Mouse (Mus musculus): ENCODE measurements at regions not wholly inside any gene's neighbourhood (a gene's known extent, or its start where the extent isn't known, plus 50 kb on each side); places are given as distances from the start of the nearest gene placed in this dataset.
"Not testable (repeated sequence)": the region's sequence is repeated elsewhere in the genome, so short reads cannot be mapped to it uniquely, and the experiment has no call there.

DNA sequence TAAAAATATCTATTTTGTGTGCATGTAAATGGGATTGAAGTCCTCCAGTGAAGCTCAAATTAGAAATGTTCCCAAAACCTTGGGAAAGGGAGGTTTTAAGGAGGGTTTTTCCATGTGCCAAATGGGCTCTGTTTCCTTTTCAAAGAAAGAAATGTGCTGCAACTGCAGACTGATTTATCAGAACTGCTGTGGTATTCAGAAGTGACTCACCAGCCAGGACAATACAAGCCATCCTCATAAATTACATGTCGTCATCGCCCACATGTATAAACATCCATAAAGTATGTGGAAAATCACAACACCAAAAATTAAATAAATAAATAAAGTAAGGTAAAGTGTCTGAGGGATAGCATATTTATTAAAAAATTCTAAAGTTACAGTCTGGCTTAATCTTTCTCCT is 202.7 kb upstream of the Flrt2 start:
- ChIA-PET CTCF (no interaction called here), POLR2A (no interaction called here)
- no peaks in the 10 kb centered on the region for H3K27me3 ChIP-seq
- ATAC-seq = no peak
- DNase-seq (ENCODE audit: low read depth, low spot score) = no peak
- in situ Hi-C loops (cut with MboI; ENCODE audit: low pct_unique_long_range_greater_than_20kb) = no loop called here
- no peak for TF ChIP-seq CTCF (IDR thresholded peaks at IDR 0.05)

DNA sequence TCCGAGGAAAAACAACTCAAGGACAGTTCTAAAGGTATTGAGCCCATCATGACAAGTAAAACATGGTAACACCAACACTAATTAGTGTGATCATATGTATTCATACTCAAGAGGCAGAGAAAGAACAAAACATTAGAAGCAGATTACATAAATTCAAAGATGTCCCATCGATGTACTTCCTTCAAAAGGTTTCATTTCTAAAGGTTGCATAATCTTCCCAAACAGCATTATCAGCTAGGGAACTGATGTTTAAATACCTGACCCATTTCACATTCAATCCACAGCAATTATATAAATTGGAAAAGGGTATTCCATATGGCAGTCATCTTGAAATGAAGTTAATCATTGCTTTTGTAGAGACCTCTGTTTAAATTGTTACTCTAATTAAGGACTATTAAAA is 202.2 kb upstream of the Flrt2 start:
- CTCF ChIA-PET = no interaction called here

DNA sequence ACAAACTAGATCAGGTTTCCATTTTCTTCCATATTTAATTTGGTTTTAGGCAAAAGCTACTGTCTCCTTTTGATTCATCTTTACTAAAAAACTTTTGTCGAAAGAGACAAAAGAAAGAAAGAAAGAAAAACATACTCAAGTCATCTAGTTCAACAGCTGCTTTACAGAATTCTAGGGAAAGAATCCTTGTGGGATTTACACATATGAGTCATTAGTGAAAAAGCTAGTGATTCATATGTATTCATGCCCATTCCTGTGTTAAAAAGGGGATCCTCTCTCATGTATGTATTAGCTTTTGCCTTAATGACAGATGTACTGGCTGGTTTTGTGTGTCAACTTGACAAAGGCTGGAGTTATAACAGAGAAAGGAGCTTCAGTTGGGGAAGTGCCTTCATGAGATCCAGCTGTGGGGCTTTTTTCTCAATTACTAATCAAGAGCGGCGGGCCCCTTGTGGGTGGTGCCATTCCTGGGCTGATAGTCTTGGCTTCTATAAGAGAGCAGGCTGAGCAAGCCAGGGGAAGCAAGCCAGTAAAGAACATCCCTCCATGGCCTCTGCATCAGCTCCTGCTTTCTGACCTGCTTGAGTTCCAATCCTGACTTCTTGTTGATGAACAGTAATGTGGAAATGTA is 200.1 kb upstream of the Flrt2 start:
- CTCF ChIA-PET = interaction anchor here (0.9 kb wide), 1 partner anchor 10 kb away, joined by 3 read pairs; no protein-coding TSS in a partner anchor
- POLR2A ChIA-PET; in situ Hi-C loops (cut with MboI; ENCODE audit: low pct_unique_long_range_greater_than_20kb): not testable (repeated sequence)

More for the DNA sequence above, 202.2 kb upstream of the Flrt2 start:
- TF ChIP-seq CTCF (IDR thresholded peaks at IDR 0.05) = no peak
- DNase-seq (ENCODE audit: low read depth, low spot score) (no peak), ATAC-seq (no peak)
- no peaks in the 10 kb centered on the region for H3K27me3 ChIP-seq
- in situ Hi-C loops (cut with MboI; ENCODE audit: low pct_unique_long_range_greater_than_20kb) = no loop called here
- POLR2A ChIA-PET = no interaction called here

DNA sequence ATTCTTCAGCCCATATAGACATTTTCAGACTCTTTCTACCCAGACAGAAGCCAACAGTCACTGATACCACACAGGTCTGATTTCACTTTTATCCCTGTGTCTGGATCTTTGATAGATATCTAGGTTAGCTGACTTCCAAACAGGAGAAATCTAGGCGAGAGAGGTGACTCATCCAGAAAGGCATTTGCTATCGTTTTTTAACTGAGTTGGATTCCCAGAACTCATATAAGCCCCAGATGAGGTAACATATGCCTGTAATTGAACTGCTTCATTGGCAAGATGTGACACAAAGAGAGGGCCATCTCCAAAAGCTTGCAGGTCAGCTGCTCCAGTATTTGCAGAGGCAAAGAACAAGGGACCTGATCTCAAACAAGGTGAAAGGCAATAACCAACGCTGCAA is 190.6 kb upstream of the Flrt2 start:
- ChIA-PET POLR2A (no interaction called here), CTCF (no interaction called here)
- in situ Hi-C loops (cut with MboI; ENCODE audit: low pct_unique_long_range_greater_than_20kb) = no loop called here
- DNase-seq (ENCODE audit: low read depth, low spot score) (no peak), ATAC-seq (peak; percentile 54)
- no peak for TF ChIP-seq CTCF (IDR thresholded peaks at IDR 0.05)
- H3K27me3 ChIP-seq = no peaks in the 10 kb centered on the region

More for the DNA sequence above, 200.1 kb upstream of the Flrt2 start:
- ATAC-seq = peak; percentile 54
- DNase-seq (ENCODE audit: low read depth, low spot score); H3K27me3 ChIP-seq: not testable (repeated sequence)

DNA sequence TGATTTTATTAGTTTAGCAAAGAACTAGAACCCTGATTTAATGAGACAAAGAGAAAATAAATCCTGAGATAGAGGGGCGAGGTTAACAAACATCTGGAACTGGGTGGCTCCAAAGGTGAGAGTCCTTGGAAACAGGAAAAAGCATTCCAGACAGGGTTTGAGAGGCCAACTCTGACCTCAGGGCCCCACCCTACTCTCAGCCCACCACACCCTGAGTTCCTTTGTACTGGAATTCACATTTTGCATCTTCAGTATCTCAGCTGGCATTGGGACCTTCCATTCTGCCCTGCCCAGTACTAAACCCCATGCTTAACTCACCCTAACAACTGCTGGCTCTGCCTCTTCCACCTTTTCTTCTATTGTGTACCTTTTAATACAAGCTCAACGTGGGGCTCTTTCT is 172.0 kb upstream of the Flrt2 start:
- ChIA-PET POLR2A (no interaction called here), CTCF (no interaction called here)
- in situ Hi-C loops (cut with MboI; ENCODE audit: low pct_unique_long_range_greater_than_20kb) = no loop called here
- ATAC-seq (no peak), DNase-seq (ENCODE audit: low read depth, low spot score) (no peak)
- no peaks in the 10 kb centered on the region for H3K27me3 ChIP-seq
- no peak for TF ChIP-seq CTCF (IDR thresholded peaks at IDR 0.05)

DNA sequence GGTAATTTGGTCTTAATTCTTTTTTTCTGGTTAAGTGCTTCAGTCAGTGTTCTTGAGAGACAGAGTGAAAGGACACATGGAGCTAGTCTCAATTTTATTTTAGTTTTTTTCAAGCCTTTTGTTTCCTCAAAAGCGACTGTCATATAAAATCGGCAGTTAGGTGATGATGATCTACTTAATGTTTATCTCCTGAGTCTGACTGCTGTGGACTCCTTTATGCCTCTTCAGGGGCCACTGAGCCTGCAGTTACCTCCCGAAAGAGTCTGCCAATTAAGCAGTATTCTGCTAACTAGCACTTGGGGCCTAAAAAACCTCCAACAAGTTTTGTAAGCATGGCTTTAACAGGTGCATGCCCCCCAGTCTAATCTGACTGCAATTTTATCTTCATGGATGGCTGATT is 170.0 kb upstream of the Flrt2 start:
- in situ Hi-C loops (cut with MboI; ENCODE audit: low pct_unique_long_range_greater_than_20kb) = no loop called here
- DNase-seq (ENCODE audit: low read depth, low spot score) = no peak
- CTCF ChIA-PET = no interaction called here
- no peak for TF ChIP-seq CTCF (IDR thresholded peaks at IDR 0.05)
- ATAC-seq = no peak
- POLR2A ChIA-PET = no interaction called here
- no peaks in the 10 kb centered on the region for H3K27me3 ChIP-seq

DNA sequence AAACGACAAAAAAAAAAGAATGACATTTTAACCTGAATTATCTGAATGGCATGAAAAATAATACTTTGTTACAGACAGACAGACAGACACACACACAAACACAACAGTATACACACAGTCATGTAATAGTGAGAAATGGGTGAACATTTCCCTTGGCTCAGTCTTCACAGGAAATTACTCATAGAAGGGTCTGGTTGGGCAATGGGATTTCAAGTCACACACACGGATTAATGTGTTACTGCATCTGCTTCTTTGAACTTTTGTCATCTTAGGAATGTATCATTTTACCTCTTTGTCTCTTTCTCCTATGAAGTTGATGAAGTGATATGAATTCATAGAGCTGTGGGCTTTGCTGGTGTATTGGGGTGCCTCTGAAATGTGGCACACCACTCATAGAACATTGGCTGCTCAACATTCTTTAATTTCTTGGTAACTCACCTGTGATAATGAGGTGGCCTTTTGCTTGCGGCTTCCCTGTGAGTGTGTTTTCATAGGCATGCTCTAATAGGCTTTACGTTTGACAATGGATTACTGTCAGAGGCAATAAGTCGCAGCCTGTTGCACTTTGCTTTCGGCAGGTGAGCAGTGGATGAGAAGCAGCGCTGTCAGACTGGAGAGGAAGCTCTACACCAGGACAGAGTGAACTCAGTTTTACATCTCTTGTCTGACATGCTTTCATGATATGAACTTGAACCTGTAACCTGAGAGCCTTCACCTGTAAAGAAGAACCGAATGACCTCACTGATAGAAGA is 158.0 kb upstream of the Flrt2 start:
- DNase-seq (ENCODE audit: low read depth, low spot score) (peak; percentile 30), ATAC-seq (peak; percentile 54)
- in situ Hi-C loops (cut with MboI; ENCODE audit: low pct_unique_long_range_greater_than_20kb) = no loop called here
- ChIA-PET POLR2A (no interaction called here), CTCF (no interaction called here)
- no peaks in the 10 kb centered on the region for H3K27me3 ChIP-seq
- TF ChIP-seq CTCF (IDR thresholded peaks at IDR 0.05) = no peak

DNA sequence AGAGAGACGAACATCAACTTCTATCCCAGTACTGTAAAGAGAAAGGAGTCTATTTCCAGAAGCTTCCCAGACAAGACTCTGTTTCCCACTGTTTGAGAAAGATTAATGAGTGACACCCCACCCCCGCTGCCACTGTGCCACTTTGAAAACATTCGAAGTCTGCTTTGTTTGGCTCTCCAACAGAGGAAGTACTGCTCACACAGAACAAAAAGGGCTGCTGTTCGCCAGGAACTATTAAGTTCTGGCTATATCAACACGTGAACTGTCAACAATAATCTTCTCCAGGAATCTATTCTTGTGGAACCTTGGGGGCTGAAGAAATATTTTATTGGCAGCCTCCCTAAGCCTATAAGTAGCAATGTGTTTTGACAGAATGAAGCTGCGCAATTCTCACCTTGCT is 144.7 kb upstream of the Flrt2 start:
- no peak for DNase-seq (ENCODE audit: low read depth, low spot score)

DNA sequence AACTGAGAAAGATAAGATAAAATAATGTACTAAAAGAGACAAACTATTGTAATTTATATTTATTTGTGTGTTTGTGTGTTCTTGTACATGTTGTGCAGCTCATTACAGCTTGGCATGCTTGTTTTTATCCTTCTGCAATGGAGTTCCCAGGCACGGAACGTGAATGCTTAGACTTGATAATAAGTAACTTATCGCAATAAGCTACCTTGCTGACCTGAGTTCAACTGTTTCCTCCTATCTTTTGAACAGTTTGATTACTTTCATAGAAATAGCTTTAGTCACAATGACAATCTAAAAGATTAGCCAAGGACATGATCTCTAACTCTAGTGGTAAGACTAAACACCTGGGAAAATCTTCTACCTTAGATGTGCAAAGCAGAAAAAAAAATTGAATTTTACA is 138.9 kb upstream of the Flrt2 start:
- POLR2A ChIA-PET = no interaction called here
- no peak for DNase-seq (ENCODE audit: low read depth, low spot score)
- no peak for ATAC-seq
- H3K27me3 ChIP-seq = no peaks in the 10 kb centered on the region
- TF ChIP-seq CTCF (IDR thresholded peaks at IDR 0.05) = no peak
- CTCF ChIA-PET = no interaction called here
- in situ Hi-C loops (cut with MboI; ENCODE audit: low pct_unique_long_range_greater_than_20kb) = no loop called here

More for the DNA sequence above, 144.7 kb upstream of the Flrt2 start:
- in situ Hi-C loops (cut with MboI; ENCODE audit: low pct_unique_long_range_greater_than_20kb) = no loop called here
- ATAC-seq = no peak
- CTCF ChIA-PET = interaction anchor here (1.5 kb wide), 1 partner anchor 11 kb away, joined by 4 read pairs; no protein-coding TSS in a partner anchor
- H3K27me3 ChIP-seq = no peaks in the 10 kb centered on the region
- POLR2A ChIA-PET = no interaction called here
- TF ChIP-seq CTCF (IDR thresholded peaks at IDR 0.05) = no peak

DNA sequence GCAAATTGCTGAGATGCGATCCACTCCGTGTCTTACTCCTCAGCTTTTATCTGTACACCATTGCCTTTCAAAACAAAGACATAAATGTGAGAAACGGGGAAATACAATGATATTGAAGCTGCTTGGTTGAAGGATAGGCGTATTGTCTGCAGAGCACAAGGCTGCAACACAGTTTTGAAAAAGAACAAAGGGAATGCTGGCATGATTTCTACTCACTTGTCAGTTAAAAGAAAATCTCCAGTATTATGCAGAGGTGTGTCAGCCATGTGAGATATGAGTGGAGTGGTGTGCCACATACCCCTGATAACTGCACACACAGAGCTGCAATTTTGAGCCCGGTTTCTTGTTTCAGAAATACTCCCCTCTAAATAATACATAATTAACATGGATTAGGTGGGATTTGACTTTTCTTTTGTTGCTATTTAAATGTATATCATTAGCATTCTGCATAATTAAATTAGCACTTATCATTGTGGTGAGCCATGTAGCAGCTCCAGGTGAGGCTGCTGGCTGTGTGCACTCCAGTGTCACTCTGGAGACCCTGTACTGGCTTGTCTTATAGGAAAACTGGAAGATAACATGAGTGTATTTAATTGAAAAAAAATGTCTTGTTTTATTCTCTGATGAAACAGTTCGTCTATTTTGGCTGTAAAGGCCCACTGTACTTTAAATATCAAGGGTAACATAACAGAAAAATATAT is 133.2 kb upstream of the Flrt2 start:
- DNase-seq (ENCODE audit: low read depth, low spot score) (no peak), ATAC-seq (no peak)
- in situ Hi-C loops (cut with MboI; ENCODE audit: low pct_unique_long_range_greater_than_20kb) = no loop called here
- TF ChIP-seq CTCF (IDR thresholded peaks at IDR 0.05) = no peak
- no peaks in the 10 kb centered on the region for H3K27me3 ChIP-seq
- CTCF ChIA-PET = interaction anchor here (1.3 kb wide), 1 partner anchor 16 kb away, joined by 3 read pairs; no protein-coding TSS in a partner anchor
- POLR2A ChIA-PET = no interaction called here

DNA sequence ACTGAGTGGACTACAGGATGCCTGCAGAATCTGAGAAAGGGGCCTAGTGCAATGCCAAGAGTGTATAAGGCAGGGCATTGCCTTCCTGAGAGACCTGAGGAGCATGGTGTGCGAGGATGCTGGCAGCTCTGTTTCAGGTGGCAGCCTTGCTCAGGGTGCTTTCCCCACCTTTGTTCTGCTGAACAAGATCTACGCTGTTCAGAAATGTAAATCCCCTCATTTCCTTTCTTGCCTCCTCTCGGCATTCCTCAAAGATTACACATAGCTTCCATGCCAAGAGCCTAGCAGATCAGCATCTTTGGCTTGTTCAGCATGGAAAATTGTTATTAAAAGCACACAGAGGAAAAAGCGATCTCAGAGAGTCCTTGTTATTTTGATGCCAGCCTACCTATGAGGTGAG is 128.6 kb upstream of the Flrt2 start:
- in situ Hi-C loops (cut with MboI; ENCODE audit: low pct_unique_long_range_greater_than_20kb) = no loop called here
- peak; percentile 38 for DNase-seq (ENCODE audit: low read depth, low spot score)

More for the DNA sequence above, 128.6 kb upstream of the Flrt2 start:
- peak; percentile 87 for ATAC-seq
- no peaks in the 10 kb centered on the region for H3K27me3 ChIP-seq
- ChIA-PET CTCF (no interaction called here), POLR2A (interaction anchor here (1.0 kb wide), 1 partner anchor 27 kb away, joined by 3 read pairs; no protein-coding TSS in a partner anchor)
- TF ChIP-seq CTCF (IDR thresholded peaks at IDR 0.05) = no peak

All from Patski (cell line).